Mouse (Mus musculus) G1E (cell line): Measurements from ENCODE around the gene Srf. TPM values are rescaled to one million over a fixed set of nuclear protein-coding genes. Genes with fewer than 3 reads are reported as not detected.

Experiments used
- ATAC-seq: 2 replicates; pipeline ENCODE4 v1.8.0; 2016; ENCODE audit warnings: mild to moderate bottlenecking; ENCODE audit not compliant: insufficient number of reproducible peaks, poor library complexity, low FRiP score, severe bottlenecking; ENCODE audit errors: extremely low read depth
- DNase-seq: peaks from one replicate; pipeline ENCODE4 v3.0.0; 2012; ENCODE audit warnings: low spot score
- H3K27me3 ChIP-seq: 2 replicates; pipeline ENCODE4 v1.6.1; 2012; ENCODE audit warnings: mild to moderate bottlenecking, low read length, inconsistent platforms; ENCODE audit not compliant: insufficient read depth
- H3K36me3 ChIP-seq: replicated peaks from 2 replicates; pipeline ENCODE3; 2012; ENCODE audit warnings: mild to moderate bottlenecking, inconsistent platforms
- H3K4me1 ChIP-seq: 2 replicates; pipeline ENCODE4 v1.6.1; 2012; ENCODE audit warnings: low read depth, low read length, inconsistent platforms, mixed read lengths; ENCODE audit not compliant: insufficient read depth
- H3K4me3 ChIP-seq: 2 replicates; pipeline ENCODE4 v1.5.1; 2012; ENCODE audit warnings: low read depth, mild to moderate bottlenecking, inconsistent platforms, low read length, moderate library complexity, mixed read lengths
- H3K9me3 ChIP-seq: replicated peaks from 2 replicates; pipeline ENCODE4 v1.6.1; 2012; ENCODE audit warnings: inconsistent platforms
- CTCF ChIP-seq: IDR thresholded peaks from 2 replicates; pipeline ENCODE4 v1.5.1; 2012; ENCODE audit warnings: low read depth, low read length, inconsistent platforms, mixed read lengths
- GATA1 ChIP-seq: IDR thresholded peaks from 2 replicates; pipeline ENCODE4 v1.6.1; 2012; ENCODE audit warnings: borderline replicate concordance, low read length, inconsistent platforms, mixed read lengths
- GATA2 ChIP-seq: IDR thresholded peaks from 2 replicates; pipeline ENCODE4 v1.6.1; 2012; ENCODE audit warnings: low read depth, low read length, inconsistent platforms, borderline replicate concordance
- POLR2AphosphoS5 ChIP-seq: IDR thresholded peaks from 2 replicates; pipeline ENCODE4 v1.6.1; 2012; ENCODE audit warnings: low read depth, low read length, inconsistent platforms; ENCODE audit not compliant: insufficient replicate concordance
- TAL1 ChIP-seq: conservative IDR thresholded peaks from 2 replicates; pipeline ENCODE4 v1.6.1; 2012; ENCODE audit warnings: low read depth, low read length, inconsistent platforms, mixed read lengths
- polyA plus RNA-seq: library from polyadenylated mRNA; stranded (reverse); fragments of >175 nt; gene quantifications from 2 replicates; pipeline ENCODE4 v1.2.3, GENCODE M21; 2012
- total RNA-seq, 2 experiments: library from RNA; stranded (forward) in 1 of 2; stranded (reverse) in 1 of 2; fragments of 200-1000 nt in 1 of 2; fragments of >200 nt in 1 of 2; fragmentation: Nextera tagmentation in 1 of 2; gene quantifications; 2 replicates each; pipeline ENCODE4 v1.2.3; 2014 to 2017

Srf gene
- total and polyA plus RNA-seq, 3 experiments = 18.4 to 113 (median 52.7) TPM

DNA sequence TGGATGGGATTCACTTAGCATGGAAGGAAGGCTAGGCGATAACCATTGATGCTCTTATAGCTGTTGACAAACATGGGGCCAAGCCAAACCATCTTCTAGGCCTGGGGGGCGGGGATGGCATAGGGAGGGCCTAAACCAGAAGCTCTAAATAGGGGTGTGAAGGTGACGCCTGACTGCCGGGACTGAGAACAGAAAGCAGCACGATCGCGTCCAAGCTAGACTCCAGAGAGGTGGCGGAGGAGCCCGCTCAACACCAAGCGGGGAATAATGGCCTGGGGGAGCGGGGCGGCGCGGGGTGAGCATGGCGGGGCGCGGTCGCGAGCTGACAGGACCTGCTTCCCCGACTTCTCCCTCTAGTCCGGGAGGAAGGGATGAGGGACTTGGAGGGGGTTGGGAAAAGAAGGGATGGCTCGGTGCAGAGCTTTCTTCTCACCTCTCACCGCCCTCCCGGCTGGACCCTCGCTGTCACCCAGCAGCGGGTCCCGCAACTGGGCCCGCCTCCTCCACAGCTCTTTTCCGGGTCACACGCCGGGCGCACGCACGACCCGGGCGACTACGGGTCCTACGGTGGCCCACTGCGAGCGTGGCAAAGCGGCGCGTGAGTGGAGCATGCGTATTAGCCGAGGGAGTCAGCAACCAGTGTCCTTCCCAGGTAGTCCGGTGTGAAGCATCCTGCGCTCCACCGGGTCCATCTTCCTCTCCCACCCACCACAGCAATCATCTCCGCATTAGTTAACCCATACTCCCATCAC is 10.0 kb downstream of the Srf start, which contains the start of gene Cul9:
TSS of gene Cul9 (minus strand) at position 576 of the 752 bp plus-strand sequence.
- Histone ChIP-seq H3K4me1 (peaks cover 42% of the 10 kb centered on the region), H3K36me3 (peaks cover 50% of the 10 kb centered on the region), H3K9me3 (no peaks in the 10 kb centered on the region), H3K4me3 (peak within 1 kb of the TSS; percentile 68), H3K27me3 (peaks cover 17% of the 10 kb centered on the region; the same call in 1 of the 2 replicates)
- DNase-seq (peak; percentile 21), ATAC-seq (no peak)
- TF ChIP-seq POLR2AphosphoS5 = no peak
- TF ChIP-seq CTCF = no peak
- TF ChIP-seq TAL1 = no peak
- no peak for TF ChIP-seq GATA2
- no peak for TF ChIP-seq GATA1

GRCm38 (mm10) chr17:46543661-46544060 is 12.3 kb downstream of the Srf start:
- no peak for DNase-seq
- H3K9me3 ChIP-seq = no peaks in the 10 kb centered on the region
- peaks cover 32% of the 10 kb centered on the region for H3K4me1 ChIP-seq
- no peak for TF ChIP-seq GATA2
- TF ChIP-seq GATA1 = no peak
- no peak for TF ChIP-seq TAL1
- TF ChIP-seq CTCF = no peak
- TF ChIP-seq POLR2AphosphoS5 = no peak
- H3K4me3 ChIP-seq = no peak overlapping the region
- H3K36me3 ChIP-seq = peaks cover 26% of the 10 kb centered on the region
- no peak for ATAC-seq
- H3K27me3 ChIP-seq = peaks cover 30% of the 10 kb centered on the region; the same call in 1 of the 2 replicates

DNA sequence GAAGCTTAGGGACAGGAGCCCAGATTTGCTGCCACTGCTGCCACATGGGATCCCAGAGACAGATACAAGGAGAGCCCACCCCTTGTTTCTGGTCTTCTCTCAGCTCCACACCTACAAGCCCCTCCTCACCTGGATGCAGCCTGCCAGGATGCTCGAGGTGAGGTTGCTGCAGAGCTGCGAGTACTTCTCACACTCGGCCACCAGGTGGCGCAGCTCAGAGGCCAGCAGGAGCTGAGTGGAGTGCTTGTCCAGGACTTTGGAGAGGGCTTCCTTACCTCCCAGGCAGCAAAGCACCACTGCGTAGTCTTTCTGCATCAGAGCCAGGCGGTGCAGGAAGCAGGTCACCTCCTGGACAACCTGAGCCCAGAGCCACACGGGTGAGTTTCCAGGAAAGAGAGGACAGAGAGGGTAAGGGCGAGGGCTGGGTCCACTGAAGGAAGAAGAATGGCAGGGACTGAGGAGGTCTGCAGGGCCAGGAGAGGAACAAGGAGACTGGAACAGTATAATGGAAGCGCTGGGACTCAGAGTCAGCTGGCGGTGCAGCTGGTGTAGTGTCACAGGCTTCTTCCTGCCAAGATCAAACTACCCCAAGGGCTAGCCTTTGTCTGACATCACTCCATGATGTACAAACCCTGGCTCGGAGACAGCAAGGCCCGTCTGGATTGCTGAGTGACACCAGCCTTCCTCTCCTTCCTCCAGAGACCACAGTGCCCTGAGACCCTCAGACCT is 30.2 kb downstream of the Srf start:
- no peaks in the 10 kb centered on the region for H3K9me3 ChIP-seq
- H3K27me3 ChIP-seq = peaks cover 47% of the 10 kb centered on the region
- peak; percentile 70 for DNase-seq
- H3K4me1 ChIP-seq = peaks cover 9% of the 10 kb centered on the region; the same call in 1 of the 2 replicates
- peak; percentile 22; the same call in 1 of the 2 replicates for ATAC-seq
- no peaks in the 10 kb centered on the region for H3K36me3 ChIP-seq
- TF ChIP-seq GATA2 (no peak), POLR2AphosphoS5 (no peak), TAL1 (no peak), CTCF (peak; percentile 89), GATA1 (no peak)
- H3K4me3 ChIP-seq = no peak overlapping the region

DNA sequence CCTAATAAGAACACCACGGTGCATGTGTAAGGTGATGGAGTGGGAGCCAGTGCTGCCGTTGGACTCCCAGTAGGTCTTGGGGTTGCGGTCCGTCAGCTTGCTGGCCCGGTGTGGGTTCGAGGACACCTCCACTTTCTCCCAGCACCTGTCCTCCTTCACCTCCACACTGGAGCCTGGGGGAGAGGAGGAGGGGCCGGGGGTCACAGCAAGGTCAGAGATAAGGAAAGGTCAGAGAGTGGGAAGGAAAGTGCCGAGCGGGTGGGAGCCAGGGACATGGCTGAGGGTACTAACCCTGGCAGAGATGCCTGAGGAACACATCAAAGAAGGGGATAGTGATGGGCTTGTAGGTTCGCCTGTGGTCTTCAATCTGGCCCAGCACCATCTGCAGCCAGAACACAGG is 30.9 kb downstream of the Srf start:
- no peaks in the 10 kb centered on the region for H3K9me3 ChIP-seq
- ATAC-seq (no peak), DNase-seq (no peak)
- no peaks in the 10 kb centered on the region for H3K36me3 ChIP-seq
- TF ChIP-seq GATA1 (no peak), GATA2 (no peak), POLR2AphosphoS5 (no peak), CTCF (no peak), TAL1 (no peak)
- H3K4me1 ChIP-seq = peaks cover 9% of the 10 kb centered on the region; the same call in 1 of the 2 replicates
- no peak overlapping the region for H3K4me3 ChIP-seq
- peaks cover 53% of the 10 kb centered on the region for H3K27me3 ChIP-seq

DNA sequence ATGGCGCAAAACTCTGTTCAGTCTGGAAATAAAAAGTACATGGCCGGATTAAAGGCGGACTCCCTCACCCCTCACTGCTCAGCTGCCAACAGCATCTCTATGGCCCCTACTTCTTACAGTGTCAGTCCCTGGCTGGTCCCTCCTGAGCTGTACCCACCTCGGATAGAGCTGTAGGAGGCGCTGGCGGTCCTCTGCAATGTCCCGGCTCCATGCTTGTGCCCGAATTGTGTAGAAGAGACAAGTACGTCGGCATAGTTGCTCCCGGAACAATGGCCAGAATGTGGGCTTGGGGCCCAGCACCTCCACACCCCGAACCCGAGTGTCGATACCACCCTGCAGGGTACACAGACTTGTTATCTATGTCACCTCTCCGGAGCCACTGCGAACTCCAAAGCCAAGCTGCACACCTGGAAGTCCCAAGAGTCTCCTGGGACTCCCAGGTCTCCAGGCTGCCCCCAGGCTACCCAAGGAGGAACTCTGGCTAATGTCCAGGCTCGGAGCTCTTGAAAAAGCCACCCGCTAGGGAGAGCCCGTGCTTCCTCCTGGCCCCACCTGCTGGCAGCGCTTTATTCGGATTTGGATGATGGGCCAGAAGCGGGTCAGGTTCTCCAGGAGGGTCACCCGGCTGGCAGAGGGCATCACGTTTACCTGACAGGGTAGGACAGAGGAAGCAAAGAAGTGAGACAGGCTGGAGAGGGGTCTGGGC is 33.9 kb downstream of the Srf start:
- no peak for TF ChIP-seq GATA1
- no peak for TF ChIP-seq TAL1
- no peak for TF ChIP-seq POLR2AphosphoS5
- TF ChIP-seq GATA2 = no peak
- TF ChIP-seq CTCF = no peak
- no peak for ATAC-seq

GRCm38 (mm10) chr17:46521174-46521573 is 34.8 kb downstream of the Srf start:
- DNase-seq (no peak), ATAC-seq (no peak)
- no peak overlapping the region for H3K4me3 ChIP-seq
- TF ChIP-seq POLR2AphosphoS5 (no peak), TAL1 (no peak), CTCF (no peak), GATA1 (no peak), GATA2 (no peak)
- no peaks in the 10 kb centered on the region for H3K9me3 ChIP-seq
- H3K4me1 ChIP-seq = peaks cover 7% of the 10 kb centered on the region; the same call in 1 of the 2 replicates
- peaks cover 42% of the 10 kb centered on the region for H3K27me3 ChIP-seq
- H3K36me3 ChIP-seq = no peaks in the 10 kb centered on the region

More for the DNA sequence above, 33.9 kb downstream of the Srf start:
- no peak overlapping the region for H3K4me3 ChIP-seq
- H3K9me3 ChIP-seq = no peaks in the 10 kb centered on the region
- peaks cover 9% of the 10 kb centered on the region; the same call in 1 of the 2 replicates for H3K4me1 ChIP-seq
- H3K27me3 ChIP-seq = peaks cover 44% of the 10 kb centered on the region
- H3K36me3 ChIP-seq = no peaks in the 10 kb centered on the region
- DNase-seq = no peak
